Mouse (Mus musculus) retina, postnatal 7 days (tissue): ENCODE results near the gene Col13a1.

Experiments
- DNase-seq: peaks from one replicate; pipeline ENCODE4 v3.0.0-alpha.2; 2012; ENCODE audit warnings: low read depth, low spot score

The Col13a1 gene

GRCm38 (mm10) chr10:61829046-61829445 is 149.9 kb downstream of the Col13a1 start:
- no peak for DNase-seq

- DNase-seq = no peak
Observed at GRCm38 (mm10) chr10:61827950-61828936, 150.7 kb downstream of the Col13a1 start.

GRCm38 (mm10) chr10:61826753-61827435 is 152.0 kb downstream of the Col13a1 start:
- no peak for DNase-seq

- DNase-seq = no peak
Observed at GRCm38 (mm10) chr10:61825979-61826752, 152.7 kb downstream of the Col13a1 start.

GRCm38 (mm10) chr10:61825536-61825935 is 153.4 kb downstream of the Col13a1 start:
- no peak for DNase-seq

- no peak for DNase-seq
Observed at GRCm38 (mm10) chr10:61823731-61824115, 155.2 kb downstream of the Col13a1 start.

- no peak for DNase-seq
Observed at GRCm38 (mm10) chr10:61822968-61823730, 155.8 kb downstream of the Col13a1 start.

GRCm38 (mm10) chr10:61820050-61820449 is 158.9 kb downstream of the Col13a1 start:
- no peak for DNase-seq

- no peak for DNase-seq
Observed at GRCm38 (mm10) chr10:61811987-61812386, 166.9 kb downstream of the Col13a1 start.

GRCm38 (mm10) chr10:61798133-61798576 is 180.8 kb downstream of the Col13a1 start:
- DNase-seq = no peak

GRCm38 (mm10) chr10:61795458-61795857 is 183.4 kb downstream of the Col13a1 start:
- no peak for DNase-seq

GRCm38 (mm10) chr10:61794971-61795370 is 183.9 kb downstream of the Col13a1 start:
- DNase-seq = no peak

- DNase-seq = no peak
Observed at GRCm38 (mm10) chr10:61793015-61793414, 185.9 kb downstream of the Col13a1 start.

GRCm38 (mm10) chr10:61788499-61788898 is 190.4 kb downstream of the Col13a1 start:
- DNase-seq = no peak
